Comparison of ENCODE assay signal across 9 mouse cellular contexts in the genomic region with DNA sequence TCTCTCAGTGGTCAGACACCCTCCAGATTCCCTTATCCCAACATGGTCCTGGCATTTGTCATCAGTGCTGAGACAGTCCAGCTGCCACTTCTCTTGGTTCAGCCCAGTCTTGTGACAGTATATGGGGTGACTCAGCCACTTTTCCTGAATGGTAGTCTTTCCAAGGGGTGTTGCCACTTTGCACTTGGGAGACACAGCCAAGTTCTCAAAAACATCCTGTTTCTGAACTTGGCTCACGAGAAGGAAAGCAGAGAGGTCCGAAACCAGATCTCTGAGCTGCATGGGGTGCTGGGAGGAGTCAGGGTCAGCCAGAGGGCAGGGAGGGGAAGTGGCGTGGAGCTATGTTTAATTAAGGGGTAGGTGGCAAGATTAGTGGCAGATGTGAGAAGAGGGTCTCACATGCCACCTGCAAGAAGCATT. TPM values are rescaled to one million over a fixed set of nuclear protein-coding genes. Genes with fewer than 3 reads are reported as not detected.
DNase-seq lines count a peak whose midpoint lies in the region; ATAC-seq and TF ChIP-seq lines count a peak whose summit lies in the region.
"Had no signal": no experiment of that assay in that cellular context is flagged by ENCODE, and none has a peak within 500 bp of the region (broad histone marks: within the 10 kb centered on the region; RNA-seq: fewer than 3 reads in every experiment).

No protein-coding gene starts in this region.

- H3K79me2 ChIP-seq in myocyte (ENCODE audit: control insufficient read depth, insufficient read depth), result no peaks in the 10 kb centered on the region

- peaks cover 16% of the 10 kb centered on the region for H3K4me1 ChIP-seq in kidney, embryonic 15.5 days

- no peak overlapping the region for H3K4me3 ChIP-seq in kidney, embryonic 15.5 days (replicated peaks)
- no peak overlapping the region for H3K4me3 ChIP-seq in myocyte
- H3K4me3 ChIP-seq: limb, embryonic 15.5 days had no signal

- peak; percentile 14 to 15 for DNase-seq in spleen, postnatal 36 days (ENCODE audit: low spot score in 2 of 2)
- no peak for DNase-seq in spleen, postnatal 4 days (ENCODE audit: low spot score in 2 of 2)
- DNase-seq in heart, adult 11 months, result peak; percentile 99
- DNase-seq in frontal cortex, postnatal 25 days (ENCODE audit: low spot score in 2 of 2), result no peak
- DNase-seq in frontal cortex, adult 2 months (ENCODE audit: extremely low spot score in 1 of 2, low spot score in 1 of 2), result no peak
- no peak for DNase-seq in cerebellum, postnatal 4 days (ENCODE audit: low spot score in 2 of 2)

- no peaks in the 10 kb centered on the region for H3K27me3 ChIP-seq in kidney, embryonic 15.5 days
- H3K27me3 ChIP-seq in myocyte (ENCODE audit: control insufficient read depth, insufficient read depth, insufficient read length), result no peaks in the 10 kb centered on the region
- H3K27me3 ChIP-seq: limb, embryonic 15.5 days had no signal

- WGBS in kidney, embryonic 15.5 days, result 8% methylated on average over 3 of the region's 3 CpGs

- no peak for TF ChIP-seq POLR2A in myocyte (IDR thresholded peaks at IDR 0.05; ENCODE audit: insufficient read length, low read depth)

- no peak overlapping the region for H3ac ChIP-seq in myocyte (ENCODE audit: control insufficient read depth, insufficient read length)

- no peaks in the 10 kb centered on the region for H3K36me3 ChIP-seq in kidney, embryonic 15.5 days
- H3K36me3 ChIP-seq in myocyte (ENCODE audit: control insufficient read depth, insufficient read depth), result no peaks in the 10 kb centered on the region
- H3K36me3 ChIP-seq: limb, embryonic 15.5 days had no signal

- no peaks in the 10 kb centered on the region for H3K9me3 ChIP-seq in kidney, embryonic 15.5 days (replicated peaks)
- H3K9me3 ChIP-seq: limb, embryonic 15.5 days had no signal

- ATAC-seq in kidney, embryonic 15.5 days (replicated peaks; ENCODE audit: low FRiP score), result peak; percentile 61; the same call in 1 of the 2 replicates

- H3K9ac ChIP-seq in kidney, embryonic 15.5 days, result no peak overlapping the region
- H3K9ac ChIP-seq: limb, embryonic 15.5 days had no signal

- H3K27ac ChIP-seq in kidney, embryonic 15.5 days, result peak overlapping the region; percentile 54
- H3K27ac ChIP-seq: limb, embryonic 15.5 days had no signal

- no peak overlapping the region for H3K4me2 ChIP-seq in kidney, embryonic 15.5 days
- H3K4me2 ChIP-seq in myocyte (ENCODE audit: low read depth), result peak overlapping the region; percentile 73
- H3K4me2 ChIP-seq: limb, embryonic 15.5 days had no signal

TF ChIP-seq in myocyte, 11 proteins besides CTCF, POLR2A, EP300 and RAD21:
- TF ChIP-seq POLR2AphosphoS2 (IDR thresholded peaks at IDR 0.05; ENCODE audit: insufficient read length, low read depth) (no peak), TCF3 (IDR thresholded peaks at IDR 0.05; ENCODE audit: insufficient read length, low read depth) (no peak), CEBPB (IDR thresholded peaks at IDR 0.05; ENCODE audit: insufficient read depth, poor library complexity, severe bottlenecking) (no peak), MYOD1 (IDR thresholded peaks at IDR 0.05; ENCODE audit: control insufficient read depth in 1 of 3, insufficient read length in 2 of 3, low read depth in 2 of 3) (peak in 2 of 3 experiments; percentile 52 to 84), MYOG (IDR thresholded peaks at IDR 0.05; ENCODE audit: control insufficient read depth in 1 of 3, insufficient read depth in 1 of 3, insufficient read length in 2 of 3, low read depth in 2 of 3) (peak in 2 of 3 experiments; percentile 40 to 66), USF1 (IDR thresholded peaks at IDR 0.05; ENCODE audit: low read depth) (peak; percentile 22), E2F4 (IDR thresholded peaks at IDR 0.05; ENCODE audit: insufficient read depth) (no peak), REST (IDR thresholded peaks at IDR 0.05; ENCODE audit: insufficient read depth, insufficient read length) (no peak), TCF12 (IDR thresholded peaks at IDR 0.05; ENCODE audit: insufficient read depth, poor library complexity, severe bottlenecking) (no peak)

RNA-seq across cellular contexts. Expression of a gene that starts 34.0 kb away (rescaled TPM):
- polyA plus RNA-seq in kidney, embryonic 15.5 days (2015; fragmentation: Nextera tagmentation; extraction: Ambion mirVana), result 50.2 and 52.8 TPM in 2 replicates
- polyA plus RNA-seq in myocyte (2012; fragmentation: generic; extraction: Trizol), result 67.4 TPM
- 74.8 and 83.7 TPM in 2 replicates for polyA plus RNA-seq in frontal cortex, adult 2 months (2012; rRNA removed)

Comparison
In these comparisons a context has a peak if more than half of its experiments do, and no peak if none do; other contexts are left out.
1. DNase-seq: peak in spleen, postnatal 36 days (2 of 2) and heart, adult 11 months (single experiment); none in spleen, postnatal 4 days (0 of 2), frontal cortex, postnatal 25 days (0 of 2), frontal cortex, adult 2 months (0 of 2) and cerebellum, postnatal 4 days (0 of 2).